Mouse (Mus musculus): Measurements from ENCODE around the gene Rhd. TPM values are rescaled to one million over a fixed set of nuclear protein-coding genes. Genes with fewer than 3 reads are reported as not detected.

Gene Rhd
- not detected for polyA plus RNA-seq (2014; fragmentation: Illumina TruSeq; extraction: RNeasy Lipid Tissue Mini Kit (QIAGEN cat#74804); ENCODE audit: low read depth, low replicate concordance)

GRCm38 (mm10) chr4:134863937-134864729, at the start of gene Rhd:
TSS of gene Rhd (plus strand) at chr4:134864536.

GRCm38 (mm10) chr4:134853259-134853636, 11.1 kb upstream of the Rhd start, which contains the start of gene Maco1:
TSS of gene Maco1 (minus strand) at chr4:134853345.

GRCm38 (mm10) chr4:134914864-134915209, 50.5 kb downstream of the Rhd start, which contains the start of gene Tmem50a:
TSS of gene Tmem50a (minus strand) at chr4:134915024.

GRCm38 (mm10) chr4:134923258-134924018, 59.1 kb downstream of the Rhd start, which contains the start of gene Rsrp1:
TSS of gene Rsrp1 (plus strand) at chr4:134923592.

GRCm38 (mm10) chr4:134930684-134931481, 66.5 kb downstream of the Rhd start, which contains the start of gene Syf2:
TSS of gene Syf2 (plus strand) at chr4:134930898.

Other genes starting within 250 kb of the Rhd start
- gene Man1c1, start 160.2 kb upstream of the Rhd start, polyA plus RNA-seq (2014; fragmentation: Illumina TruSeq; extraction: RNeasy Lipid Tissue Mini Kit (QIAGEN cat#74804); ENCODE audit: low read depth, low replicate concordance): 0.87 TPM
- gene Ldlrap1, start 96.5 kb upstream of the Rhd start, polyA plus RNA-seq (2014; fragmentation: Illumina TruSeq; extraction: RNeasy Lipid Tissue Mini Kit (QIAGEN cat#74804); ENCODE audit: low read depth, low replicate concordance): 2.0 TPM
- 23.4 TPM for gene Maco1, start 11.2 kb upstream of the Rhd start, polyA plus RNA-seq (2014; fragmentation: Illumina TruSeq; extraction: RNeasy Lipid Tissue Mini Kit (QIAGEN cat#74804); ENCODE audit: low read depth, low replicate concordance)
- gene Tmem50a, start 50.5 kb downstream of the Rhd start, polyA plus RNA-seq (2014; fragmentation: Illumina TruSeq; extraction: RNeasy Lipid Tissue Mini Kit (QIAGEN cat#74804); ENCODE audit: low read depth, low replicate concordance): 36.2 TPM
- gene Rsrp1, start 59.1 kb downstream of the Rhd start, polyA plus RNA-seq (2014; fragmentation: Illumina TruSeq; extraction: RNeasy Lipid Tissue Mini Kit (QIAGEN cat#74804); ENCODE audit: low read depth, low replicate concordance): 613 TPM
- 32.1 TPM for gene Syf2, start 66.4 kb downstream of the Rhd start, polyA plus RNA-seq (2014; fragmentation: Illumina TruSeq; extraction: RNeasy Lipid Tissue Mini Kit (QIAGEN cat#74804); ENCODE audit: low read depth, low replicate concordance)

Data from liver, adult 10 weeks (tissue).